Mouse (Mus musculus) hindbrain, embryonic 12.5 days (tissue): ENCODE results near the gene Rrad. TPM values are rescaled to one million over a fixed set of nuclear protein-coding genes. Genes with fewer than 3 reads are reported as not detected.
A peak's percentile ranks its signal among the peaks of the same experiment; 100 is the strongest.

Experiments
- ATAC-seq: fragments of 200-750 bp; cut with Nextera tagmentation; 2 replicates; pipeline ENCODE4 v1.8.0; 2017; ENCODE audit warnings: moderate TSS enrichment; ENCODE audit not compliant: low FRiP score
- H3K27ac ChIP-seq: fragments of 300-500 bp; sonication (generic); 2 replicates; pipeline ENCODE4 v1.5.1; 2016; ENCODE audit warnings: mild to moderate bottlenecking
- H3K27me3 ChIP-seq: fragments of 300-500 bp; sonication (generic); 2 replicates; pipeline ENCODE4 v1.6.1; 2016; ENCODE audit warnings: mild to moderate bottlenecking
- H3K36me3 ChIP-seq: fragments of 300-500 bp; sonication (generic); 2 replicates; pipeline ENCODE4 v1.6.1; 2016; ENCODE audit warnings: mild to moderate bottlenecking
- H3K4me1 ChIP-seq: fragments of 300-500 bp; sonication (generic); 2 replicates; pipeline ENCODE4 v1.6.1; 2016
- H3K4me2 ChIP-seq: fragments of 300-500 bp; sonication (generic); replicated peaks from 2 replicates; pipeline ENCODE4 v1.6.1; 2016; ENCODE audit warnings: mild to moderate bottlenecking
- H3K4me3 ChIP-seq: fragments of 300-500 bp; sonication (generic); 2 replicates; pipeline ENCODE4 v1.5.1; 2016; ENCODE audit warnings: mild to moderate bottlenecking
- H3K9ac ChIP-seq: fragments of 300-500 bp; sonication (generic); 2 replicates; pipeline ENCODE4 v1.6.1; 2016; ENCODE audit warnings: mild to moderate bottlenecking, moderate library complexity
- H3K9me3 ChIP-seq: fragments of 300-500 bp; sonication (generic); replicated peaks from 2 replicates; pipeline ENCODE4 v1.6.1; 2016; ENCODE audit warnings: mild to moderate bottlenecking
- WGBS: fragments of 180-500 bp; shearing (Covaris S2); methylation state at CpG from one replicate; pipeline ENCODE4 v1.1.7; 2016; 5-methylcytosine and 5-hydroxymethylcytosine counted together
- polyA plus RNA-seq: library from polyadenylated mRNA; unstranded; fragments of >200 nt; fragmentation: Nextera tagmentation; extraction: Ambion mirVana; gene quantifications from 2 replicates; pipeline ENCODE4 v1.2.1, GENCODE M21; 2016

Gene Rrad
- polyA plus RNA-seq, 1 experiment from 2014 or later: 1.9 TPM

DNA sequence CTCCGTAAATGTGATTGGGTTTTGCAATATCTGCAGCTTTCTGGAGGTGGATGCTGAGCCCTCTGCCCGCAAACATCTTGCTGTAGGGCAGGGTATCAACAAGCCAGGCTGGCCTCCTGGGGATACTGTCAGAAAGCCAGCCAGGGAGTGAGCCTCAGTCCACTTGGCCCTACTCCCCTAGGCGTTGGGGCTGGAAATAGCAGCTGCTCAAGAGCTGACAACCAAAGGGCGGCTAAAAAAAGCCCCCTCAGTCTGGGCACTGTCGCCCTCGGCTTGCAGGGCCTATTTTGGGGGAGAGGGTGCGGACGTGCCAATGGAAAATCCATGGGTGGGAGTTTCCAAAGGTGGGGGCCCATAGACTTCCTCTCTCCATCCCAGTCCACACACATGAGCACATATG, 21.9 kb downstream of the Rrad start:
- Histone ChIP-seq H3K27me3 (no peaks in the 10 kb centered on the region; the same call in 1 of the 2 replicates), H3K9me3 (no peaks in the 10 kb centered on the region), H3K4me3 (no peak overlapping the region), H3K4me2 (no peak overlapping the region), H3K36me3 (no peaks in the 10 kb centered on the region), H3K9ac (no peak overlapping the region), H3K4me1 (0 out of 2 replicates have a peak, but pooled peaks cover 4% of the 10 kb centered on the region), H3K27ac (no peak overlapping the region)
- ATAC-seq: no peak
- WGBS: 80% methylated on average over 8 of the region's 8 CpGs

DNA sequence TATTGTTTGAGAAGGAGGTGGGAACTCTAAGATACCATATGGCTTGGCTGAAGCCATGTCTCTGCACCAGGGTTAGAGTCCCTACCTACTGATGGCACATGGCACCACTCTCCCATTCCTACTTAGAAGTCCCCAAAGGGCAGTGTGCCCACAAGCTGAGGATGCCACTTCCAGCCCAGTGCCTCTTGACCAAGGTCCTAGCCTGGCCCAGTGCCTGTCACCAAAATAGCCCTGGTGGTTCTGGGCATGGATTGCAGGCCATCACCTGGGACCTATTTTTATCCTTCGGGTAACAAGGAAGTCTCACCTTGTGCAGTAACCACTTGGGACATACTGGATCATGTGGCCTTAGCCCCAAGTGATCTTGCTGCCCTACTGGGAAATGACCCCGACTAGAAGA, 23.2 kb downstream of the Rrad start:
- 76% methylated on average over 2 of the region's 2 CpGs for whole genome bisulfite sequencing
- Histone ChIP-seq H3K4me3 (no peak overlapping the region), H3K36me3 (no peaks in the 10 kb centered on the region), H3K9me3 (no peaks in the 10 kb centered on the region), H3K4me2 (no peak overlapping the region), H3K9ac (no peak overlapping the region), H3K4me1 (0 out of 2 replicates have a peak, but pooled peaks cover 4% of the 10 kb centered on the region), H3K27me3 (no peaks in the 10 kb centered on the region; the same call in 1 of the 2 replicates), H3K27ac (no peak overlapping the region)
- ATAC-seq: no peak

DNA sequence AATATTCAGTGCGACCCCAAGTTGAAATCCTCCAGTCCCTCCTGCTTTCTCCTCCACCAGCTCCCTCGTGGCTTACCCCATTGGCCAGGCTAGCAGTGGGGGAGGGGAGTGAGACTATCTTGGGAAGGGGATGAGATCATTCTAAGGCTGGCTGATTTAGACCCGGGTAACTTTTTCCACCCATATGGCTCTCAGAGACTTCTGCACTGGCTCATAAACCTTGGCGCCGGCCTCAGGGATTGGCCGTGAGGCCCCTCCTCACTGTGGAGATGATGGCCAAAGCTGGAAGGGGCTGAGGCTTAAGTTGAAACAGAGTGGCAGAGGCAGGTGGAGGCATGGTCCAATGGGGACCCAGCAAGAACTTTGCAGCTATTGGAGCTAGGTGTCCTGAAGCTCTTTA, 24.8 kb downstream of the Rrad start:
- Histone ChIP-seq H3K4me2 (no peak overlapping the region), H3K27ac (no peak overlapping the region), H3K4me1 (peaks cover 9% of the 10 kb centered on the region; the same call in 1 of the 2 replicates), H3K36me3 (no peaks in the 10 kb centered on the region), H3K4me3 (no peak overlapping the region), H3K9ac (no peak overlapping the region), H3K9me3 (no peaks in the 10 kb centered on the region), H3K27me3 (peaks cover 3% of the 10 kb centered on the region; the same call in 1 of the 2 replicates)
- no peak for ATAC-seq
- 59% methylated on average over 6 of the region's 6 CpGs for WGBS

DNA sequence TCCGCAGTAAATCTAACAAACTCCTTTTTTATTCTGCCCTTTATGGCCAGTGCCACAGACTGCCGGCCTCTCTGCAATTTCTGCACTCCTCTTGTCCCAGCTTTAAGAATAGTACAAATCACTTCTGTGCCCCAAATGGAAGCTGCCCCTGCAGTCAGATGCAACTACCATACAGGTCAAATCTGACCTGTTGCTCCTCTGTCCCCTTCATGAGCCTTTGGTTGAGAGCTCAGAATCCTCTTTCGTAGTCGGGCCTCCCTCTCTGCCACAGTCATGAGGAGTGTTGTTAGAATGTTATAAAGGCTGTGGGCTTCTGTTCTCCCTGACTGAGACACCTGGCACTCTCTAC, 27.9 kb downstream of the Rrad start:
- peaks cover 4% of the 10 kb centered on the region; the same call in 1 of the 2 replicates for H3K4me1 ChIP-seq
- WGBS: 77% methylated on average over 4 of the region's 4 CpGs
- H3K4me3 ChIP-seq: no peak overlapping the region
- no peak for ATAC-seq
- H3K27ac ChIP-seq: no peak overlapping the region
- no peak overlapping the region for H3K9ac ChIP-seq
- H3K36me3 ChIP-seq: no peaks in the 10 kb centered on the region
- H3K27me3 ChIP-seq: peaks cover 7% of the 10 kb centered on the region; the same call in 1 of the 2 replicates
- H3K4me2 ChIP-seq: no peak overlapping the region
- no peaks in the 10 kb centered on the region for H3K9me3 ChIP-seq

DNA sequence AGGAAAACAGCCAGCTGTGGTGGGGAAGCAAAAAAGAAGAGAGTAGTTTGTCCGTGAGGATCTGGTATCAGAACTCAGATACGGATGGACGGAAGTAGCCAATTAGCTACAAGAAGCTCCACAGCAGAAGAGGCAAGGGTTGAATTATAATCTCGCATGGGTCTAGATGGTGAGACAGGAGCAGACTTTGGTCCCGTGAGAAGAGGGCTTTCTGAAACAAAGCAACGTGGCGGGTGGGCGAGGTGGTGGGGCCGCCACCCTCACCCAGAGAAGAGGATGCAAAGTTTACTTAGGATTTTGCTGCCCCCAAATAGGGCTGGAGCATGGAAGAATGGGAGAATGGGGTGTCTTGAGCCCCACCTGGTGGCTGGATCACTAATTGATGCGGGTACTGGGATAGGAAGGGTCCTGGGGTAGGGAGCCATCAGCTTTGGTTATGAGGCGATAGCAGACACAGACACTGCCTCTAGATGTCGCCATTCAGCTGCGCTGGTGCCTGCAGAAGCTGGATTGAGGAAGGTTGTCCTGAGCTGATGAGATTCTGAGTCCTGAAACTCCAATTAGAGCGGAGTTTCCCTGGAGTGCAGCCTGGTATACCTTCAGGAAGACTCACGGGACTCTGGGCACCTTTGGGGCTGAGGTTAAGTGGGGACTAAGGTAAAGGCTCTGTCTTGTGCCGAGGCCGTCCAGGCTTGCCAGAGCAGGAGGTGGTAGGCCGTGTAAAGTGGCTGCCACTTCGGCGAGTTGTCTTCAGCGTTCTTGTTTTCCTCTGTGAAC, 28.5 kb downstream of the Rrad start:
- 23% methylated on average over 21 of the region's 21 CpGs for WGBS
- H3K27ac ChIP-seq: no peak overlapping the region
- ATAC-seq: peak; percentile 92

DNA sequence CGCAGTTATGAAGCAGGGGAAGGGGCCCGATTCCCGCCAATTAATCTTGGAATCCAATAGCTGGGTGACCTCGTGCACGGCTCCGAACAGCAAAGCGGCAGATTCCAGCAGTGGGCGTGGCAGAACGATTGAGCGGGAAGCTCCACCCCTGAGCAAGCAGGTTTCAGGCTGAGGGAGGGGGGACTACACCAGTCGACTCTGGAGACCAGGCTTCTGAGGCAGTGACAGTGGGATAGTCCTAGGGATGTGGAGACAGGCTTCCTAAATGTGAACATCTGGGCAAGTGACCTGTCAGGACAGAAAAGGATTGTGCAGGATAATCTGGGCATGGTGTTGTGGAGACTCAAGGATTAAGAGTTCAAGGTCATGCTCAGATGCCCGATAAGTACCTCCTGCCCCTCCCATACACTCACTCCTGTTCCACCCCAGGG, 29.2 kb downstream of the Rrad start:
- WGBS: 1% methylated on average over 12 of the region's 12 CpGs

More for the DNA sequence above, 28.5 kb downstream of the Rrad start:
- Histone ChIP-seq H3K4me2 (peak overlapping the region; percentile 43), H3K4me1 (peaks cover 4% of the 10 kb centered on the region; the same call in 1 of the 2 replicates), H3K9me3 (no peaks in the 10 kb centered on the region), H3K4me3 (peak overlapping the region; percentile 6; the same call in 1 of the 2 replicates), H3K9ac (peak overlapping the region; percentile 9; the same call in 1 of the 2 replicates), H3K36me3 (no peaks in the 10 kb centered on the region), H3K27me3 (peaks cover 7% of the 10 kb centered on the region; the same call in 1 of the 2 replicates)

DNA sequence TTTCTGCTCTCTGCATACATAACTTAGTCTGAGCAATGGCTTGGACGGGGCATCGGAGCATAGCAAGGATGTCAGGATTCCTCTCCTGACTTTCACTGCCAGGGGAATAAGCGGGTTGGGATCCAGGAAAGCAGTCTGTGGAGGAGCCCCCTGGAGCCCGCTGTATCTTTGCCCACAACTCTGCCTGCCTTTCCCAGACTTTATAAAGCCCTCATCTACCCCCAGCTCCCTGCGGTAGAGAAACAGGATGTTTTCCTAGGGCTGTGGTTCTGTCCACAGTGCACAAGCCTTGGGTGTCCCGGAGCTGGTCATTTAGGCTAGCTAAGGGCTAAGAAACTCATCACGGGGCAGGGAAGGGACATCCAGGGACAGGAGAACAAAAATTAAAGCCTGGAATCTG, 29.7 kb downstream of the Rrad start:
- Histone ChIP-seq H3K27ac (no peak overlapping the region), H3K4me3 (no peak overlapping the region), H3K4me1 (peaks cover 4% of the 10 kb centered on the region; the same call in 1 of the 2 replicates), H3K9me3 (no peaks in the 10 kb centered on the region), H3K4me2 (no peak overlapping the region), H3K9ac (no peak overlapping the region), H3K36me3 (peaks cover under 1% of the 10 kb centered on the region; the same call in 1 of the 2 replicates), H3K27me3 (peaks cover 7% of the 10 kb centered on the region; the same call in 1 of the 2 replicates)
- no peak for ATAC-seq
- 27% methylated on average over 7 of the region's 7 CpGs for WGBS

More for the DNA sequence above, 29.2 kb downstream of the Rrad start:
- Histone ChIP-seq H3K4me1 (peaks cover 4% of the 10 kb centered on the region; the same call in 1 of the 2 replicates), H3K9me3 (no peaks in the 10 kb centered on the region), H3K27ac (no peak overlapping the region), H3K27me3 (peaks cover 7% of the 10 kb centered on the region; the same call in 1 of the 2 replicates), H3K9ac (no peak overlapping the region), H3K4me3 (peak overlapping the region; percentile 6), H3K36me3 (no peaks in the 10 kb centered on the region), H3K4me2 (peak overlapping the region; percentile 43)
- ATAC-seq: peak; percentile 43; the same call in 1 of the 2 replicates

DNA sequence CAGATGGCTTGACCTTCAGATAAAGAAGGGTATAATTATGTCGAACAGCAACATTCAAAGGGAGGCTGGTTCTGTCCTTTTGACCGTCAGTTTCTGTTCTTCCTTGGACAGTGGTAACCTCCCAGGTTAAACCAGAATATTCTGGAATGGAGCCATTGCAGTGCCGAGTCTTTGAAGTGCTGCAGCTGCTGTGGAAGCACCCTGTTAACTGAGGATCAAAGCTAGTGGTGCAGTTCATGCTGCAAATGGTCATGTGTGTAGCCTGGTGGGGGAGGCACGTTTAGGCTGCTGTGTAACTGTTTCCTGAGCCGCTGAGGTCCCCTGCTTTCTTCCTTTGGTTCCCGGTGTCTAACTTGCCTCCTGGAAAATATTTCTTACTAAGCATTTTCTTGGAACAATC, 32.6 kb downstream of the Rrad start:
- Histone ChIP-seq H3K4me1 (peaks cover 4% of the 10 kb centered on the region; the same call in 1 of the 2 replicates), H3K27me3 (peaks cover 7% of the 10 kb centered on the region; the same call in 1 of the 2 replicates), H3K4me2 (no peak overlapping the region), H3K9ac (no peak overlapping the region), H3K4me3 (no peak overlapping the region), H3K9me3 (no peaks in the 10 kb centered on the region), H3K36me3 (peaks cover 21% of the 10 kb centered on the region), H3K27ac (no peak overlapping the region)
- WGBS: 76% methylated on average over 6 of the region's 6 CpGs
- ATAC-seq: no peak

DNA sequence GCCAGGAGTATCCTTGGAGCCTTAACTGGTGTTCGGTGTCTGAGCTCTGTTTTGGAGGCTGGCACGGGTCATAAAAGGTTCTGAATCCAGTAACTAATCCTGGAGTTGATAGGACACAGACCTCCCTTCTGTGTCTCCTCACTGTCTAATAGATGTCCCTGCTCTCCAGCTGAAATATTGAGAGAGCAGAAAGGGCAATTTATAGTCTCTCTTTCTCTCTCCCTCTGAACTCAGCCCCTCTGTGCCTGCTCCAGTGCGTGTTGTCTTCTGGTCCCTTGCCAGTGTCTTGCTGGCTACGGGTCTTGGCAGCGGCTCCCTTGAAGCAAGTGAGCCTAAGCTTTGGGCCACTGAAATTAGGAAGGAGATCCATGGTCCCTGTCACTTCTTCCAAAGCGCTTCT, 33.5 kb downstream of the Rrad start:
- Histone ChIP-seq H3K9ac (no peak overlapping the region), H3K9me3 (no peaks in the 10 kb centered on the region), H3K4me2 (no peak overlapping the region), H3K27ac (no peak overlapping the region), H3K27me3 (peaks cover 7% of the 10 kb centered on the region; the same call in 1 of the 2 replicates), H3K4me1 (peaks cover 4% of the 10 kb centered on the region; the same call in 1 of the 2 replicates), H3K4me3 (no peak overlapping the region), H3K36me3 (peaks cover 22% of the 10 kb centered on the region)
- WGBS: 88% methylated on average over 6 of the region's 6 CpGs
- ATAC-seq: no peak

DNA sequence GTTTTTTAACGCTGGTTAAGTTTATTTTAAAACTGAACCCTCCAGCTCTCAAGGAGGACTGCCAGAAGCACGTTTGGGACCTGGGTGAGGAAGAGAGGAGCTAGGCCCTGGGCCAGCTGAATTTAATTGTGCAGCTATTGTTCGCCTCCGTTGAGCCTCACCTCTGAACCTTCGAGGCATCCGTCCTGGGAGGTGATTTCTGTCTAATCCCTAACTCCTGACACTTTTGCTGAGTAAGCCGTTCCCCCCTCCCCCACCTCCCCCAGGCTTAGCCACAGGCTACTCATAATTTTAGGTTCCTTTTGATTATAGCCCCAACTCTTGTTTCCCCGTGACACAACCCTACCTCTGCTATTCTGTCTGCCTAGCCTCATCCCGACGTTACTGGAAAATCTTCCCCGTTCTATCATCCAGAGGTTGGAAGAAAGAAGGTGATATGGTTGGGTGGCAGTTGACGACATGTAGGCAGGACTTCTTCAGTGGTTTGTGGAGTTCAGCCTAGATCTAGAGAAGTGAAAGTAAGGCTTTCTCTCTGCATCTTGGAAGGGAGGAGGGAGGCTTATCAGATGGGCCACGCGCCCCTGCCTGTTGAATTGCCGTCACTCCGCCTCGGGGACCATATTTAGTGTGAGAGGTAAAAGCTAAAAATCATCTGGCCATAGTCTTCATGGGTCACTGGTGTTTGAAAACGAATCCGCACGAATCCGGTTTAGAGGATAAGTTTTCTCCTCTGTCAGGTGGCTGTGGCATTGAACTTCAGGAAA, 35.2 kb downstream of the Rrad start:
- Histone ChIP-seq H3K27ac (no peak overlapping the region), H3K4me3 (no peak overlapping the region), H3K36me3 (peaks cover 22% of the 10 kb centered on the region), H3K27me3 (0 out of 2 replicates have a peak, but pooled peaks cover under 1% of the 10 kb centered on the region), H3K4me1 (peaks cover 9% of the 10 kb centered on the region), H3K4me2 (no peak overlapping the region), H3K9ac (no peak overlapping the region), H3K9me3 (no peaks in the 10 kb centered on the region)
- ATAC-seq: no peak
- 86% methylated on average over 21 of the region's 21 CpGs for WGBS

DNA sequence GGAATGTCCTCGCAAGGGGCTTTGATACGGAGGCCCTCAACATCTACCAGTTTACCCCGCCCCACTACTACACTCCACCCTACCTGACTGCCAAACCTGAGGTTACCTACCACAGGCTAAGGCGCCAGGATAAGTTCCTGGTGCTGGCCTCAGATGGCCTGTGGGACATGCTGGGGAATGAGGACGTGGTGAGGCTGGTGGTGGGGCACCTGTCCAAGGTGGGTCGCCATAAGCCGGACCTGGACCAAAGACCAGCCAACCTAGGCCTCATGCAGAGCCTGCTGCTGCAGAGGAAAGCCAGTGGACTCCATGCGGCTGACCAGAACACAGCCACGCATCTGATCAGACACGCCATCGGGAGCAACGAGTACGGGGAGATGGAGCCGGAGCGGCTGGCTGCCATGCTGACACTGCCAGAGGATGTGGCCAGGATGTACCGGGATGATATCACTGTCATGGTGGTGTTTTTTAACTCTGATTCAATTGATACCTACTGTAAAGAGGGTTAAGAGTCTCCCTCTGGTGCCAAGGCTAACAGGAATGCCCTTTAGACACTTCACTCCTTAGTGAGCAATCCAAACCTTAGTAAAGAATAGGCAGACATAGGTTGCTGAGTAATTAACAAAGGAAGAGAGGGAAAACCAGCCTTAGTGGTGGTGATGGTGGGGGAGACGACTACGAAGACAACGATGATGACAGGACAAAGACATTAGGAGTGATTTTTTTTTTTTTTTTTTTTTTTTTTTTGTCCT, 36.3 kb downstream of the Rrad start:
- ATAC-seq: no peak
- no peaks in the 10 kb centered on the region for H3K9me3 ChIP-seq
- no peaks in the 10 kb centered on the region for H3K27me3 ChIP-seq
- H3K9ac ChIP-seq: no peak overlapping the region
- 96% methylated on average over 19 of the region's 19 CpGs for WGBS
- no peak overlapping the region for H3K4me2 ChIP-seq
- peaks cover 9% of the 10 kb centered on the region for H3K4me1 ChIP-seq
- no peak overlapping the region for H3K4me3 ChIP-seq
- no peak overlapping the region for H3K27ac ChIP-seq
- H3K36me3 ChIP-seq: peaks cover 22% of the 10 kb centered on the region
